Mouse (Mus musculus): Measurements from ENCODE around the gene Iars. TPM values are rescaled to one million over a fixed set of nuclear protein-coding genes. Genes with fewer than 3 reads are reported as not detected.
A peak's percentile ranks its signal among the peaks of the same experiment; 100 is the strongest.

The Iars gene
- 38.1 and 42.7 TPM in 2 replicates for polyA plus RNA-seq (2015; fragmentation: Nextera tagmentation; extraction: Ambion mirVana)

GRCm38 (mm10) chr13:49681351-49682232, at the start of gene Iars:
Gene Iars, plus strand, starts transcription at chr13:49682100.
- 0 out of 2 replicates have a peak, but pooled peaks cover 5% of the 10 kb centered on the region for H3K4me1 ChIP-seq (replicated peaks; ENCODE audit: insufficient read depth, low read length)
- H3K27ac ChIP-seq = peak within 1 kb of the TSS; percentile 82
- H3K27me3 ChIP-seq (ENCODE audit: insufficient read depth, low read length) = no peaks in the 10 kb centered on the region
- peak within 1 kb of the TSS; percentile 90 for H3K4me2 ChIP-seq (ENCODE audit: low read length)
- no peak for TF ChIP-seq CTCF (IDR thresholded peaks at IDR 0.05; ENCODE audit: low read depth)
- H3K9me3 ChIP-seq (replicated peaks; ENCODE audit: low read length) = no peaks in the 10 kb centered on the region
- H3K4me3 ChIP-seq (replicated peaks; ENCODE audit: low read depth, low read length) = peak within 1 kb of the TSS; percentile 88
- WGBS = 4% methylated on average over 26 of the region's 26 CpGs
- peak within 1 kb of the TSS; percentile 91 for H3K9ac ChIP-seq (ENCODE audit: low read depth, low read length)
- peak; percentile 100 for ATAC-seq (replicated peaks; ENCODE audit: low FRiP score, low read depth)
- peak; percentile 98 for DNase-seq (ENCODE audit: low spot score)
- 0 out of 2 replicates have a peak, but pooled peaks cover 9% of the 10 kb centered on the region for H3K36me3 ChIP-seq (ENCODE audit: insufficient read depth, low read length)

- WGBS = 91% methylated on average over 2 of the region's 2 CpGs
- no peak overlapping the region for H3K4me2 ChIP-seq (ENCODE audit: low read length)
- H3K4me1 ChIP-seq (replicated peaks; ENCODE audit: insufficient read depth, low read length) = no peaks in the 10 kb centered on the region
- no peak overlapping the region for H3K4me3 ChIP-seq (replicated peaks; ENCODE audit: low read depth, low read length)
- no peak for DNase-seq (ENCODE audit: low spot score)
- no peak overlapping the region for H3K9ac ChIP-seq (ENCODE audit: low read depth, low read length)
- H3K27ac ChIP-seq = no peak overlapping the region
- no peak for TF ChIP-seq CTCF (IDR thresholded peaks at IDR 0.05; ENCODE audit: low read depth)
- no peaks in the 10 kb centered on the region for H3K27me3 ChIP-seq (ENCODE audit: insufficient read depth, low read length)
- H3K9me3 ChIP-seq (replicated peaks; ENCODE audit: low read length) = no peaks in the 10 kb centered on the region
- H3K36me3 ChIP-seq (ENCODE audit: insufficient read depth, low read length) = no peaks in the 10 kb centered on the region
- no peak for ATAC-seq (replicated peaks; ENCODE audit: low FRiP score, low read depth)
Observed at GRCm38 (mm10) chr13:49639965-49640364, 41.9 kb upstream of the Iars start.

GRCm38 (mm10) chr13:49642650-49643049, 39.2 kb upstream of the Iars start:
- H3K4me3 ChIP-seq (replicated peaks; ENCODE audit: low read depth, low read length) = no peak overlapping the region
- WGBS = 64% methylated on average over 6 of the region's 6 CpGs
- H3K9ac ChIP-seq (ENCODE audit: low read depth, low read length) = no peak overlapping the region
- H3K4me2 ChIP-seq (ENCODE audit: low read length) = no peak overlapping the region
- ATAC-seq (replicated peaks; ENCODE audit: low FRiP score, low read depth) (no peak), DNase-seq (ENCODE audit: low spot score) (no peak)
- TF ChIP-seq CTCF (IDR thresholded peaks at IDR 0.05; ENCODE audit: low read depth) = no peak
- no peaks in the 10 kb centered on the region for H3K27me3 ChIP-seq (ENCODE audit: insufficient read depth, low read length)
- no peaks in the 10 kb centered on the region for H3K4me1 ChIP-seq (replicated peaks; ENCODE audit: insufficient read depth, low read length)
- H3K27ac ChIP-seq = no peak overlapping the region
- no peaks in the 10 kb centered on the region for H3K36me3 ChIP-seq (ENCODE audit: insufficient read depth, low read length)
- H3K9me3 ChIP-seq (replicated peaks; ENCODE audit: low read length) = no peaks in the 10 kb centered on the region

GRCm38 (mm10) chr13:49643669-49644362, 38.1 kb upstream of the Iars start:
- H3K27ac ChIP-seq = no peak overlapping the region
- H3K9me3 ChIP-seq (replicated peaks; ENCODE audit: low read length) = no peaks in the 10 kb centered on the region
- no peak for DNase-seq (ENCODE audit: low spot score)

GRCm38 (mm10) chr13:49644731-49645529, 37.0 kb upstream of the Iars start:
- Histone ChIP-seq H3K36me3 (ENCODE audit: insufficient read depth, low read length) (no peaks in the 10 kb centered on the region), H3K9ac (ENCODE audit: low read depth, low read length) (no peak overlapping the region), H3K4me2 (ENCODE audit: low read length) (no peak overlapping the region), H3K27ac (no peak overlapping the region), H3K27me3 (ENCODE audit: insufficient read depth, low read length) (no peaks in the 10 kb centered on the region), H3K4me3 (replicated peaks; ENCODE audit: low read depth, low read length) (no peak overlapping the region), H3K9me3 (replicated peaks; ENCODE audit: low read length) (no peaks in the 10 kb centered on the region), H3K4me1 (replicated peaks; ENCODE audit: insufficient read depth, low read length) (no peaks in the 10 kb centered on the region)
- DNase-seq (ENCODE audit: low spot score) (peak; percentile 69), ATAC-seq (replicated peaks; ENCODE audit: low FRiP score, low read depth) (no peak; the same call in 1 of the 2 replicates)
- WGBS = 72% methylated on average over 2 of the region's 2 CpGs
- TF ChIP-seq CTCF (IDR thresholded peaks at IDR 0.05; ENCODE audit: low read depth) = peak; percentile 77

More at GRCm38 (mm10) chr13:49643669-49644362, 38.1 kb upstream of the Iars start:
- H3K27me3 ChIP-seq (ENCODE audit: insufficient read depth, low read length) = no peaks in the 10 kb centered on the region
- H3K4me1 ChIP-seq (replicated peaks; ENCODE audit: insufficient read depth, low read length) = no peaks in the 10 kb centered on the region
- H3K36me3 ChIP-seq (ENCODE audit: insufficient read depth, low read length) = no peaks in the 10 kb centered on the region
- TF ChIP-seq CTCF (IDR thresholded peaks at IDR 0.05; ENCODE audit: low read depth) = no peak
- no peak overlapping the region for H3K4me3 ChIP-seq (replicated peaks; ENCODE audit: low read depth, low read length)
- no peak for ATAC-seq (replicated peaks; ENCODE audit: low FRiP score, low read depth)
- no peak overlapping the region for H3K9ac ChIP-seq (ENCODE audit: low read depth, low read length)
- no peak overlapping the region for H3K4me2 ChIP-seq (ENCODE audit: low read length)

- ATAC-seq (replicated peaks; ENCODE audit: low FRiP score, low read depth) (no peak), DNase-seq (ENCODE audit: low spot score) (no peak)
- no peaks in the 10 kb centered on the region for H3K9me3 ChIP-seq (replicated peaks; ENCODE audit: low read length)
- WGBS = 91% methylated on average over 1 of the region's 1 CpGs
- no peak overlapping the region for H3K27ac ChIP-seq
- no peak overlapping the region for H3K9ac ChIP-seq (ENCODE audit: low read depth, low read length)
- TF ChIP-seq CTCF (IDR thresholded peaks at IDR 0.05; ENCODE audit: low read depth) = no peak
- H3K36me3 ChIP-seq (ENCODE audit: insufficient read depth, low read length) = no peaks in the 10 kb centered on the region
- no peak overlapping the region for H3K4me3 ChIP-seq (replicated peaks; ENCODE audit: low read depth, low read length)
- no peaks in the 10 kb centered on the region for H3K27me3 ChIP-seq (ENCODE audit: insufficient read depth, low read length)
- H3K4me2 ChIP-seq (ENCODE audit: low read length) = no peak overlapping the region
- no peaks in the 10 kb centered on the region for H3K4me1 ChIP-seq (replicated peaks; ENCODE audit: insufficient read depth, low read length)
Observed at GRCm38 (mm10) chr13:49646019-49646418, 35.9 kb upstream of the Iars start.
